Mouse (Mus musculus) ES-Bruce4 (cell line): ENCODE results near the gene Ccdc40. TPM values are rescaled to one million over a fixed set of nuclear protein-coding genes. Genes with fewer than 3 reads are reported as not detected.

Experiments used
- H3K27ac ChIP-seq: 2 replicates; pipeline ENCODE4 v1.5.1; 2012; ENCODE audit warnings: low read length, inconsistent platforms; ENCODE audit not compliant: insufficient read depth
- H3K27me3 ChIP-seq: 2 replicates; pipeline ENCODE4 v1.6.1; 2012; ENCODE audit warnings: mild to moderate bottlenecking, low read length, inconsistent platforms; ENCODE audit not compliant: control insufficient read depth, poor library complexity, insufficient read depth, severe bottlenecking
- H3K36me3 ChIP-seq: 2 replicates; pipeline ENCODE4 v1.6.1; 2012; ENCODE audit warnings: inconsistent platforms, mild to moderate bottlenecking, low read length, moderate library complexity; ENCODE audit not compliant: control insufficient read depth, poor library complexity, insufficient read depth, severe bottlenecking
- H3K4me1 ChIP-seq: one replicate; pipeline ENCODE4 v1.8.1; 2011; ENCODE audit warnings: low read length; ENCODE audit not compliant: control insufficient read depth, insufficient read depth
- H3K4me3 ChIP-seq: 2 replicates; pipeline ENCODE4 v1.5.1; 2011; ENCODE audit warnings: low read depth, mild to moderate bottlenecking, low read length
- H3K9ac ChIP-seq: 2 replicates; pipeline ENCODE4 v1.6.1; 2012; ENCODE audit warnings: low read depth, mild to moderate bottlenecking, inconsistent platforms; ENCODE audit not compliant: poor library complexity, severe bottlenecking
- H3K9me3 ChIP-seq: replicated peaks from 2 replicates; pipeline ENCODE4 v1.6.1; 2012; ENCODE audit warnings: mild to moderate bottlenecking, low read length, inconsistent platforms; ENCODE audit not compliant: control insufficient read depth, poor library complexity, insufficient read depth, severe bottlenecking
- CTCF ChIP-seq: IDR thresholded peaks from one replicate; pipeline ENCODE4 v1.8.1; 2011; ENCODE audit warnings: low read depth, low read length
- EP300 ChIP-seq: IDR thresholded peaks from 2 replicates; pipeline ENCODE4 v1.6.1; 2011; ENCODE audit warnings: low read depth, low read length; ENCODE audit not compliant: insufficient read depth
- POLR2A ChIP-seq: IDR thresholded peaks from one replicate; pipeline ENCODE4 v1.8.1; 2011; ENCODE audit warnings: low read length; ENCODE audit not compliant: insufficient read depth
- polyA plus RNA-seq: library from polyadenylated mRNA; stranded (reverse); fragments of >200 nt; gene quantifications from 2 replicates; pipeline ENCODE4 v1.2.4, GENCODE M21; 2011; ENCODE audit warnings: low read depth; ENCODE audit not compliant: missing spikeins, insufficient read depth, insufficient read length

The Ccdc40 gene
- 4.1 and 8.1 TPM in 2 replicates for polyA plus RNA-seq

DNA sequence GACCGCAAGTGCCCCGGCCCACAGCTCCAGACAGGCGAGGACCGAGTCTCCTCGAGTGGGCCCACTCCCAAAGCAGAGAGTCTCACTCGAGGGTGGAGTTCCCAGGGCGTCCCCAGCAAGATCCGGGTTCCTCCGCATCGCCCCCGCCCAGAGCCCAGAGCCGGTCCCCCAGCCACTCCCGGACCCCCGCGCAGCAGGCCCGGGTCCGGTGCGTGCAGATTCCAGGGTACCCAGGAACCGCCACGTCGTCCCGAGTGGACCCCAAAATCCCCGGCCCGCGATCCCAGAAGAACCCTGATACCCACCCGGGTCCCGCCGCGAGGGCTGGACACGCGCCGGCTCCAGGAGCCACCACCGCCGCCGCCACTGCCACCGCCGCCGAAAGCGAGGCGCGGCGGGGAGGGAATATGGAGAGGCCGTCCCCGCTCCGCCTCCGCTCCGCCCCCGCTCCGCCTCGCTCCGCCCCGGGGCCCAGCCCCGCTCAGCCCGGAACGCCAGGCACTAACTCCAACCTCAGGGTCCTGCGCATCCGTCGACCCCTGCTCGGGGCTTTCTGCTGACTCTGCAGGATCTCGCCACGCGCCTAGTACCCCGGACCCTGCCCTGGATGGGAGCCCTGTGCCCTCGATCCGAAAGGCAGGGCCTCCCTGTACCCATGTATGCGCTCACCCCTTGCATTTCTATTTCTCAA is at the start of gene Ccdc40, which contains the start of gene Tbc1d16:
Gene Ccdc40, plus strand, starts transcription at position 482 of the 691 bp plus-strand sequence.
Gene Tbc1d16, minus strand, starts transcription at position 409 of the 691 bp plus-strand sequence.
- Histone ChIP-seq H3K9me3 (no peaks in the 10 kb centered on the region), H3K27me3 (0 out of 2 replicates have a peak, but pooled peaks cover 3% of the 10 kb centered on the region), H3K4me3 (peak within 1 kb of the TSS; percentile 83), H3K27ac (no peak within 1 kb of the TSS), H3K9ac (peak within 1 kb of the TSS; percentile 64), H3K36me3 (no peaks in the 10 kb centered on the region), H3K4me1 (no peaks in the 10 kb centered on the region)
- no peak for TF ChIP-seq POLR2A
- TF ChIP-seq EP300, result no peak
- no peak for TF ChIP-seq CTCF

DNA sequence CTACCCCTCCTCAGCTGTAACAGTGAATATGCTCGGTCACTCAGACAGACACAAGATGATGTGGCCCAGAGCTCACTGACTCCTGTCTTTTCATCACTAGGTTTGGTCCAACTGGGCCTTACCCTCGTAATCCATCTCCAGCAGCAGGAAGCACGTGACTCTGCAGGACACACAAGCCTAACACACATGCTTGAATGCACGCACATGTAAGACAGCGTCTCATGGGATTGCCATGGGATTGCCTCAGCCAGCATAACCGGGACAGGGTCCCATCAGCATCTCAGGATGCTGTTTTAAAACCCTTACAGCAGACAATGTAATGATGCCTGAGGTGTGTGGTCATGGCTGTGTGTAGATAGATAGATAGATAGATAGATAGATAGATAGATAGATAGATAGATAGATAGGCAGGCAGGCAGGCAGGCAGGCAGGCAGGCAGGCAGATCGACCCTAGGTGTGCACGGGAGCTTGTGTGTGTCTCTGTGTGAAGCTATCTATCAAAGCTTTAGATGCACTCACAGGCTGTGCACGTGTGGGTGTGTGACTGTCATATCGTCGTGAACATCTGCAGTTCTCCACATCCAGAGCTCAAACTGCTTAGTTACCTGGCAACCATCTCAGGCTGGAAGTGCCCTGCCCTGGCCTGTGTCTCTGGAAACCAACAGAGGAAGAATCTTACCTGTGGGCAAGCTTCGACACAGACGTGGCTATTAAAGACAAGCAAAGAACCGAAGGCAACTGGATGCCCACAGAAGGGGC is 47.4 kb upstream of the Ccdc40 start:
- Histone ChIP-seq H3K9me3 (no peaks in the 10 kb centered on the region), H3K4me1 (peaks cover 4% of the 10 kb centered on the region), H3K27ac (no peak overlapping the region), H3K4me3 (no peak overlapping the region), H3K36me3 (no peaks in the 10 kb centered on the region), H3K27me3 (no peaks in the 10 kb centered on the region), H3K9ac (no peak overlapping the region)
- TF ChIP-seq POLR2A (no peak), CTCF (no peak), EP300 (no peak)

DNA sequence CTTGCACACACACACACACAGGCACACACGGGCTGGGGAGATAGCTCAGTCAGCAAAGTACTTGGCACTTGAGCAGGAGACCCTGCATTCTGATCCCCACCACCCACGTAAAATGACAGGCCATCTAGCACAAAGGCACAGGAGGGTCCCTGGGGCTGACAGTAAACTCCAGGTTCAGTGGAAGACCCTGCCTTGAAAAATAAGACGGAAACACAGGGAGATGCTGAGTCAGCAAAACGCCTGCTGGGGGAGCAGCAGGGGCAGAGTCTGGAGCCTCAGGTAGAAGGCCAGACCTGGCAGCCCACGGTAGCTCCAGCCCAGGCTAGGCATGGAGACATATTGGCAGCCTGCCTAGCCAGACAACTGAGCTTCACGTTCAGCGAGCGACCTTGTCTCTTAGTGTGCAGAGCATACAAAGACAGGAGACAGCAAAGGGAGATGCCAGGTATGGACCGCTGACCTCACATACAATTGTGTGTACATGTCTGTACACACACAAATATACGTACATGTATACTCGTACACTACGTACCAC is 46.4 kb upstream of the Ccdc40 start:
- Histone ChIP-seq H3K36me3 (no peaks in the 10 kb centered on the region), H3K27ac (no peak overlapping the region), H3K27me3 (no peaks in the 10 kb centered on the region), H3K9me3 (no peaks in the 10 kb centered on the region), H3K4me3 (no peak overlapping the region), H3K4me1 (peaks cover 5% of the 10 kb centered on the region), H3K9ac (no peak overlapping the region)
- TF ChIP-seq CTCF (no peak), POLR2A (no peak), EP300 (no peak)

DNA sequence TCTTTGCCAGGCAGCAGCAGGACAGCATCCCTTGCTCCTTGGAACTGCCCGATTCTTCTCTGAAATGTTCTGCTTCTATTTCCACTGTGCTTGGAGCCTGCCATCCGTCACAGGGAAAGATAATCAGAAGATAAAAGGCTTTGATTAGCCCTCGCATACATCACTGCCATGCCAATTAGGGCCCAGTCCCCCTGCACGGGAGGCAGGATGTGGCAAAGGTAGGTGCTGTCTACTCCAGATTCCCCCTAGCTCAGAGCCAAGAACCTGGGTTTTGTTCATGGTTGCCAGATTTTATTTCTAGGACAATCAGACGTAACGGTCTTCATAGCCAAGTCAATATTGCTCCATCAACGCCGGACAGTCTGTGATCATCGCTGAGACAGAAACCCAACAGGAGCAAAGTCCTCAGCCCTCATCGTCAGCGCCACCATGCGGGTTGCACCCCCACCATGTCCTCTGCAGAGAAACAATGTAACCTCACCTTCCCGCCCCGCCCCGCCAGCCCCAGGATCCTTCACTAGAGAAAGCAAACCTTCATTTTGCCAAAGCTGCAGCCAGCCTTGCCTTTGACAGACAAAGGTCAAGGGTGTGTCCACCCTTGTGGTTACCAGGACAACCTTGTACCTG is 44.6 kb upstream of the Ccdc40 start:
- no peak overlapping the region for H3K9ac ChIP-seq
- no peak overlapping the region for H3K4me3 ChIP-seq
- TF ChIP-seq POLR2A, result no peak
- peak; percentile 38; the same call in 1 of the 2 replicates for TF ChIP-seq EP300
- TF ChIP-seq CTCF, result peak; percentile 33
- peaks cover 8% of the 10 kb centered on the region for H3K4me1 ChIP-seq
- H3K9me3 ChIP-seq, result no peaks in the 10 kb centered on the region
- H3K36me3 ChIP-seq, result no peaks in the 10 kb centered on the region
- H3K27ac ChIP-seq, result peak overlapping the region; percentile 9; the same call in 1 of the 2 replicates
- H3K27me3 ChIP-seq, result no peaks in the 10 kb centered on the region

DNA sequence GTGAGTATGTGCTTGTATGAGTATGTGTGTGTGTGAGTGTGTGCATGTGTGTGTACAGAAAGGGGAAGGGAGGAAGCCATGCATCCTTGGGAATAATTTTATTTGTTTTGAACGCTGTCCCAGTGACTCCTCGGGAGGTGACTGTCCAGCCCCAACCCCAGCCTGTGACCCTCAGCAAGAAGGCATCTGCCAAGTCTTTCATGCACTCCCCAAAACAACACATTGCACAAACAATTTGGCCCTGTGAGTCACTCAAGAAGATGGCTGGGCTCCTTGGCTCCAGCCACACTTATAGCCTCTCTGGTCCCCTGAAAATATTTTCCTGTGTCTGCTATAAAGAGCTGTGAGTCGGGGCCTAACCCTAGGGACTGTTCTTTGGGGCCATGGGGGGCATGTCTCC is 42.0 kb upstream of the Ccdc40 start:
- Histone ChIP-seq H3K27ac (no peak overlapping the region), H3K36me3 (no peaks in the 10 kb centered on the region), H3K4me1 (peaks cover 8% of the 10 kb centered on the region), H3K27me3 (no peaks in the 10 kb centered on the region), H3K9me3 (no peaks in the 10 kb centered on the region), H3K9ac (no peak overlapping the region), H3K4me3 (no peak overlapping the region)
- TF ChIP-seq EP300, result no peak
- TF ChIP-seq POLR2A, result no peak
